Mouse (Mus musculus) intestine, postnatal 0 days (tissue): ENCODE measurements around the gene Zmat3. TPM values are rescaled to one million over a fixed set of nuclear protein-coding genes. Genes with fewer than 3 reads are reported as not detected.

Source experiments
- ATAC-seq: fragments of 200-750 bp; cut with Nextera tagmentation; 2 replicates; pipeline ENCODE4 v1.8.0; 2017; ENCODE audit warnings: mild to moderate bottlenecking, moderate TSS enrichment, moderate library complexity
- H3K27ac ChIP-seq: fragments of 300-500 bp; sonication (generic); 2 replicates; pipeline ENCODE4 v1.5.1; 2014; ENCODE audit warnings: mild to moderate bottlenecking, low read depth, low read length, moderate library complexity
- H3K27me3 ChIP-seq: fragments of 300-500 bp; sonication (generic); replicated peaks from 2 replicates; pipeline ENCODE4 v1.6.1; 2014; ENCODE audit warnings: low read length, mixed read lengths; ENCODE audit not compliant: control insufficient read depth, insufficient read depth
- H3K36me3 ChIP-seq: fragments of 300-500 bp; sonication (generic); 2 replicates; pipeline ENCODE4 v1.6.1; 2014; ENCODE audit warnings: mild to moderate bottlenecking, moderate library complexity; ENCODE audit not compliant: control insufficient read depth, insufficient read depth
- H3K4me1 ChIP-seq: fragments of 300-500 bp; sonication (generic); replicated peaks from 2 replicates; pipeline ENCODE4 v1.6.1; 2014; ENCODE audit warnings: antibody characterized with exemption, low read length, mixed read lengths; ENCODE audit not compliant: control insufficient read depth, insufficient read depth
- H3K4me2 ChIP-seq: fragments of 300-500 bp; sonication (generic); replicated peaks from 2 replicates; pipeline ENCODE4 v1.6.1; 2014; ENCODE audit warnings: low read depth, mild to moderate bottlenecking, moderate library complexity
- H3K4me3 ChIP-seq: fragments of 300-500 bp; sonication (generic); 2 replicates; pipeline ENCODE4 v1.5.1; 2014; ENCODE audit warnings: low read depth, low read length
- H3K9ac ChIP-seq: fragments of 300-500 bp; sonication (generic); 2 replicates; pipeline ENCODE4 v1.6.1; 2014; ENCODE audit warnings: mild to moderate bottlenecking, low read depth, low read length
- H3K9me3 ChIP-seq: fragments of 300-500 bp; sonication (generic); 2 replicates; pipeline ENCODE4 v1.6.1; 2016; ENCODE audit warnings: mixed run types; ENCODE audit not compliant: control insufficient read depth
- CTCF ChIP-seq: sonication (generic); IDR thresholded peaks from 2 replicates; pipeline ENCODE4 v1.5.1; 2016; ENCODE audit warnings: low read depth, mild to moderate bottlenecking, control low read depth, antibody characterized with exemption, moderate library complexity
- WGBS: fragments of 180-500 bp; shearing (Covaris S2); extraction: QIAGEN DNeasy Blood & Tissue Kit; methylation state at CpG from one replicate; pipeline ENCODE4 v1.1.7; 2014; 5-methylcytosine and 5-hydroxymethylcytosine counted together
- polyA plus RNA-seq: library from polyadenylated mRNA; unstranded; fragments of >200 nt; fragmentation: Nextera tagmentation; extraction: Ambion mirVana; gene quantifications from 2 replicates; pipeline ENCODE4 v1.2.1, GENCODE M21; 2015

The Zmat3 gene
- polyA plus RNA-seq, 1 experiment from 2014 or later: 2.8 TPM

- Histone ChIP-seq H3K27ac (peak overlapping the region; percentile 68; the same call in 1 of the 2 replicates), H3K27me3 (no peaks in the 10 kb centered on the region), H3K4me1 (0 out of 2 replicates have a peak, but pooled peaks cover 3% of the 10 kb centered on the region), H3K4me3 (peak overlapping the region; percentile 93), H3K9me3 (no peaks in the 10 kb centered on the region), H3K9ac (peak overlapping the region; percentile 78), H3K4me2 (peak overlapping the region; percentile 91), H3K36me3 (no peaks in the 10 kb centered on the region)
- WGBS: 3% methylated on average over 50 of the region's 54 CpGs
- no peak for TF ChIP-seq CTCF
- ATAC-seq: peak; percentile 57; the same call in 1 of the 2 replicates
These were observed 821 bp downstream of the Zmat3 start for GRCm38 (mm10) chr3:32364841-32365545.

DNA sequence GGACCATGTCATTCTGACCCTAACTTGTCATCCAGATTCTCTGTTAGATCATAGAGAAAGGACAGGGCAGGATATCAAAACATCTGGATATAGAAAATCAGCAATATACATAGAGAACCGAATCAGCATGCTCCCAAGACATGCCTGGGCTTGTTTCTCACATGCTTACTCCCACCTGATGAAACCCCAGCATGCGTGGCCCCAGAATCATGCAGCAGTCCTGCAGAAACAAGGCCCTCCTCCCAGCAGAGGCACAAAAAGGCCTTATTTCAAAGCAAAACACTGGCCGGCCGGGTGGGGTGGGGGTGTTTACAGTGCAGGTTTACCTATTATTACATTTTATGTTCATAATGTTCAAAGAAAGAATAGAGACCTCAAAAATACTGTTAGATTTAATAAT, 1.6 kb downstream of the Zmat3 start:
- Histone ChIP-seq H3K36me3 (no peaks in the 10 kb centered on the region), H3K4me3 (no peak overlapping the region), H3K4me1 (0 out of 2 replicates have a peak, but pooled peaks cover 3% of the 10 kb centered on the region), H3K4me2 (peak overlapping the region; percentile 91; the same call in 1 of the 2 replicates), H3K27ac (no peak overlapping the region), H3K9ac (no peak overlapping the region), H3K9me3 (no peaks in the 10 kb centered on the region), H3K27me3 (no peaks in the 10 kb centered on the region)
- WGBS: 71% methylated on average over 4 of the region's 4 CpGs
- TF ChIP-seq CTCF: no peak
- ATAC-seq: no peak

GRCm38 (mm10) chr3:32361221-32361620, 4.6 kb downstream of the Zmat3 start:
- Histone ChIP-seq H3K4me1 (0 out of 2 replicates have a peak, but pooled peaks cover 2% of the 10 kb centered on the region), H3K27me3 (no peaks in the 10 kb centered on the region), H3K9ac (no peak overlapping the region), H3K4me2 (no peak overlapping the region), H3K9me3 (no peaks in the 10 kb centered on the region), H3K36me3 (no peaks in the 10 kb centered on the region), H3K4me3 (no peak overlapping the region), H3K27ac (no peak overlapping the region)
- no peak for TF ChIP-seq CTCF
- WGBS: 51% methylated on average over 6 of the region's 6 CpGs
- no peak for ATAC-seq

- Histone ChIP-seq H3K36me3 (peaks cover 6% of the 10 kb centered on the region; the same call in 1 of the 2 replicates), H3K27ac (no peak overlapping the region), H3K4me3 (no peak overlapping the region), H3K9me3 (no peaks in the 10 kb centered on the region), H3K27me3 (no peaks in the 10 kb centered on the region), H3K4me1 (no peaks in the 10 kb centered on the region), H3K4me2 (no peak overlapping the region), H3K9ac (no peak overlapping the region)
- TF ChIP-seq CTCF: no peak
- 87% methylated on average over 6 of the region's 6 CpGs for whole genome bisulfite sequencing
- ATAC-seq: no peak
These were observed 17.9 kb downstream of the Zmat3 start for GRCm38 (mm10) chr3:32347881-32348280.

DNA sequence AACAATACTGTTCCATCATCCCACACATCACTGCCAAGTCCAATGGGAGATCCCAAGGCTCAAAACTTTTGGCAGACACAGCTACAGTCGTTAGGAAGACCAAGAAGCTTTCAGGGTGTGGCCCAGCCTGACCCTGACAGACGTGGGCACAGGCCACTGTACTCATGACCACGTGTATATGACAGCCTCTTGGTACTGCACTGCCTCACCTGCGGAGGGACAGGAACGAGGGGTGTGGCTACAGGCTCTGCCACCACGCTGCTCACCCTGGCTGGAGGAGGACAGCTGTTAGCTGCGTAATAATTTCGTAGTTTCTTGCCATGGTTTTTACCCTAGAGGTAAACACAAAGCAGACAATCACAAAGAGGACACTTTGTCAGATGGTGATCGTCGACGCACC, 20.6 kb downstream of the Zmat3 start:
- H3K4me2 ChIP-seq: no peak overlapping the region
- H3K27me3 ChIP-seq: no peaks in the 10 kb centered on the region
- H3K4me3 ChIP-seq: no peak overlapping the region
- H3K9me3 ChIP-seq: no peaks in the 10 kb centered on the region
- 70% methylated on average over 11 of the region's 11 CpGs for WGBS
- H3K9ac ChIP-seq: no peak overlapping the region
- no peaks in the 10 kb centered on the region for H3K4me1 ChIP-seq
- H3K27ac ChIP-seq: no peak overlapping the region
- ATAC-seq: no peak
- peaks cover 22% of the 10 kb centered on the region; the same call in 1 of the 2 replicates for H3K36me3 ChIP-seq
- no peak for TF ChIP-seq CTCF

- TF ChIP-seq CTCF: no peak
- ATAC-seq: no peak
- Histone ChIP-seq H3K36me3 (peaks cover 22% of the 10 kb centered on the region; the same call in 1 of the 2 replicates), H3K4me3 (no peak overlapping the region), H3K27ac (no peak overlapping the region), H3K9me3 (no peaks in the 10 kb centered on the region), H3K9ac (no peak overlapping the region), H3K27me3 (no peaks in the 10 kb centered on the region), H3K4me1 (no peaks in the 10 kb centered on the region), H3K4me2 (no peak overlapping the region)
- WGBS: 78% methylated on average over 5 of the region's 5 CpGs
These were observed 21.0 kb downstream of the Zmat3 start for GRCm38 (mm10) chr3:32344825-32345224.
